Mouse (Mus musculus) brain, embryonic 14.5 days (tissue): ENCODE results near the gene Ppp2r5c.

Source experiments
- CTCF ChIP-seq: fragments of 200-500 bp; IDR thresholded peaks from 2 replicates; pipeline ENCODE4 v1.5.1; 2012; ENCODE audit warnings: inconsistent platforms, mild to moderate bottlenecking, moderate library complexity, borderline replicate concordance; ENCODE audit not compliant: insufficient read depth, insufficient read length; ENCODE audit errors: extremely low read depth
- POLR2A ChIP-seq: fragments of 200-500 bp; IDR thresholded peaks from 2 replicates; pipeline ENCODE4 v1.6.1; 2012; ENCODE audit warnings: mild to moderate bottlenecking, inconsistent platforms, borderline replicate concordance; ENCODE audit not compliant: poor library complexity, insufficient read depth, insufficient read length, severe bottlenecking; ENCODE audit errors: extremely low read depth

DNA sequence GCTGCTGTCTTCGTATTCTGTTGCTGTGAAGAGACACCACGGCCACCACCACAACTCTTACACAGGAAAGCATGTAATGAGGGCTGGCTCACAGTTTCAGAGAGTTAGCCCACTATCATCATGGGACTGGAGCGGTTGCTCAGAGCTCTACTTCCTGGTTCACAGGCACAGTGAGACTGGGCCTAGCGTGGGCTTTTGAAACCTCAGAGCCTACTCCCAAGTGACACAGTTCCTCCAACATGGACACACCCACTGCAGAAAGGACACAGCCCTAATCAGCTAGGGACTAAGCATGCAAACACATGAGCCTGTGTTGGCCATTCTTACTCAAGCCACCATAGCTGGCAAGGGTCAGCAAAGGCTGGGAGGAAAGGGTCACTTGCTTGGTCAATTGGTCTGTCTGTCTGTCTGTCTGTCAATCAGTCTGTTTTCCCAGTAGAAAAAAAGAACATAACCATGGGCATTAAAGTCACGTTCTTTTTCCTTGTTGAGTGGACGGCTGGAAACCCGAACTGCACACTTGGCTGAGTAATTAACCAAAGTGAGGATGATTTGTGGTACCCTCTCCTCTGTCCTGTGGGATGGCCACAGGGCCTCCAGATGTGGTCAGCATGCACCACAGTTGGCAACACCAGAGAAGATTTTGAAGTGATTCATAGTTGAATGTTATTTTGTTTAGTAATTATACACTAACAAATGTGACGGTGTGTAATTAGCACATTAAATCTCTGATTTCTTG, 56.7 kb downstream of the Ppp2r5c start:
- TF ChIP-seq CTCF: no peak
- no peak for TF ChIP-seq POLR2A
